Comparison of ENCODE assay signal across 16 mouse cellular contexts in genomic region chr3:120660776-120661175, GRCm38 (mm10).
"Had no signal": no experiment of that assay in that cellular context is flagged by ENCODE, and none has a peak within 500 bp of the region (broad histone marks: within the 10 kb centered on the region; RNA-seq: fewer than 3 reads in every experiment).

No protein-coding gene starts in this region.

- H3K4me3 ChIP-seq: neural tube, embryonic 12.5 days; neural tube, embryonic 13.5 days; neural tube, embryonic 15.5 days; stomach, embryonic 15.5 days had no signal

- H3K4me1 ChIP-seq: neural tube, embryonic 12.5 days; neural tube, embryonic 13.5 days; neural tube, embryonic 15.5 days; stomach, embryonic 15.5 days had no signal

- H3K27me3 ChIP-seq: neural tube, embryonic 12.5 days; neural tube, embryonic 13.5 days; neural tube, embryonic 15.5 days; stomach, embryonic 15.5 days had no signal

- H3K9me3 ChIP-seq: neural tube, embryonic 12.5 days; neural tube, embryonic 13.5 days; neural tube, embryonic 15.5 days; stomach, embryonic 15.5 days had no signal

- H3K36me3 ChIP-seq: neural tube, embryonic 12.5 days; neural tube, embryonic 13.5 days; neural tube, embryonic 15.5 days; stomach, embryonic 15.5 days had no signal

- DNase-seq: right cerebral cortex, adult 18-20 months; right cerebral cortex, postnatal 14 days; right cerebral cortex, postnatal 25 days; right cerebral cortex, postnatal 4 days; spleen, adult 18-20 months; thymus, adult 18-20 months; thymus, adult 2 months; thymus, postnatal 14 days; thymus, postnatal 25 days; thymus, postnatal 36 days; thymus, postnatal 4 days had no signal

- H3K27ac ChIP-seq: neural tube, embryonic 12.5 days; neural tube, embryonic 13.5 days; neural tube, embryonic 15.5 days; stomach, embryonic 15.5 days; stomach, postnatal 0 days had no signal

- H3K9ac ChIP-seq: neural tube, embryonic 12.5 days; neural tube, embryonic 13.5 days; neural tube, embryonic 15.5 days; stomach, embryonic 15.5 days had no signal

- H3K4me2 ChIP-seq: neural tube, embryonic 12.5 days; neural tube, embryonic 13.5 days; neural tube, embryonic 15.5 days; stomach, embryonic 15.5 days had no signal
